Mouse (Mus musculus) midbrain, embryonic 16.5 days (tissue): ENCODE measurements around the gene Itgb4. TPM values are rescaled to one million over a fixed set of nuclear protein-coding genes. Genes with fewer than 3 reads are reported as not detected.

ENCODE experiments used
- ATAC-seq: fragments of 200-750 bp; cut with Nextera tagmentation; 2 replicates; pipeline ENCODE4 v1.8.0; 2017; ENCODE audit warnings: moderate TSS enrichment
- H3K27ac ChIP-seq: fragments of 300-500 bp; sonication (generic); 2 replicates; pipeline ENCODE4 v1.5.1; 2014; ENCODE audit warnings: mild to moderate bottlenecking, low read length, mixed read lengths
- H3K27me3 ChIP-seq: fragments of 300-500 bp; sonication (generic); 2 replicates; pipeline ENCODE4 v1.6.1; 2014; ENCODE audit warnings: low read depth, low read length, mixed read lengths; ENCODE audit not compliant: control insufficient read depth, insufficient read depth
- H3K36me3 ChIP-seq: fragments of 300-500 bp; sonication (generic); 2 replicates; pipeline ENCODE4 v1.6.1; 2014; ENCODE audit warnings: mild to moderate bottlenecking, low read length, moderate library complexity, mixed read lengths; ENCODE audit not compliant: control insufficient read depth, insufficient read depth
- H3K4me1 ChIP-seq: fragments of 300-500 bp; sonication (generic); 2 replicates; pipeline ENCODE4 v1.6.1; 2014; ENCODE audit warnings: mild to moderate bottlenecking, low read length, mixed read lengths; ENCODE audit not compliant: control insufficient read depth, insufficient read depth
- H3K4me2 ChIP-seq: fragments of 300-500 bp; sonication (generic); 2 replicates; pipeline ENCODE4 v1.6.1; 2014; ENCODE audit warnings: mild to moderate bottlenecking, low read length, mixed read lengths
- H3K4me3 ChIP-seq: fragments of 300-500 bp; sonication (generic); 2 replicates; pipeline ENCODE4 v1.5.1; 2014; ENCODE audit warnings: low read depth, mild to moderate bottlenecking, low read length, moderate library complexity, mixed read lengths
- H3K9ac ChIP-seq: fragments of 300-500 bp; sonication (generic); 2 replicates; pipeline ENCODE4 v1.6.1; 2014; ENCODE audit warnings: low read depth, low read length, mixed read lengths
- H3K9me3 ChIP-seq: fragments of 300-500 bp; sonication (generic); replicated peaks from 2 replicates; pipeline ENCODE4 v1.6.1; 2014; ENCODE audit warnings: mild to moderate bottlenecking, low read length, mixed read lengths; ENCODE audit not compliant: control insufficient read depth, poor library complexity, severe bottlenecking
- WGBS: fragments of 180-500 bp; shearing (Covaris S2); extraction: QIAGEN DNeasy Blood & Tissue Kit; methylation state at CpG from one replicate; pipeline ENCODE4 v1.1.7; 2014; 5-methylcytosine and 5-hydroxymethylcytosine counted together
- polyA plus RNA-seq: library from polyadenylated mRNA; unstranded; fragments of >200 nt; fragmentation: Nextera tagmentation; extraction: Ambion mirVana; gene quantifications from 2 replicates; pipeline ENCODE4 v1.2.1, GENCODE M21; 2015

Itgb4 gene
- polyA plus RNA-seq, 1 experiment from 2014 or later, result 0.64 TPM

- no peaks in the 10 kb centered on the region for H3K36me3 ChIP-seq
- no peak within 1 kb of the TSS for H3K27ac ChIP-seq
- no peaks in the 10 kb centered on the region for H3K27me3 ChIP-seq
- no peaks in the 10 kb centered on the region for H3K9me3 ChIP-seq
- no peak within 1 kb of the TSS for H3K4me2 ChIP-seq
- H3K4me1 ChIP-seq, result peaks cover 14% of the 10 kb centered on the region
- no peak for ATAC-seq
- H3K9ac ChIP-seq, result no peak within 1 kb of the TSS
- WGBS, result 84% methylated on average over 4 of the region's 4 CpGs
- H3K4me3 ChIP-seq, result no peak within 1 kb of the TSS
Measured at GRCm38 (mm10) chr11:116027756-116028155, 53.2 kb downstream of the Itgb4 start, which contains the start of gene H3f3b. TSS of gene H3f3b (minus strand) at chr11:116027962.

- no peaks in the 10 kb centered on the region for H3K9me3 ChIP-seq
- no peaks in the 10 kb centered on the region for H3K36me3 ChIP-seq
- ATAC-seq, result no peak
- no peak overlapping the region for H3K9ac ChIP-seq
- peaks cover 14% of the 10 kb centered on the region for H3K4me1 ChIP-seq
- 80% methylated on average over 9 of the region's 9 CpGs for WGBS
- no peaks in the 10 kb centered on the region for H3K27me3 ChIP-seq
- no peak overlapping the region for H3K27ac ChIP-seq
- no peak overlapping the region for H3K4me3 ChIP-seq
- H3K4me2 ChIP-seq, result no peak overlapping the region
Measured at GRCm38 (mm10) chr11:116028177-116028865, 53.8 kb downstream of the Itgb4 start.

GRCm38 (mm10) chr11:116029086-116029865, 54.8 kb downstream of the Itgb4 start:
- Histone ChIP-seq H3K4me3 (peak overlapping the region; percentile 64), H3K9ac (peak overlapping the region; percentile 76), H3K27me3 (no peaks in the 10 kb centered on the region), H3K27ac (peak overlapping the region; percentile 75), H3K9me3 (no peaks in the 10 kb centered on the region), H3K4me1 (peaks cover 14% of the 10 kb centered on the region), H3K4me2 (peak overlapping the region; percentile 70), H3K36me3 (no peaks in the 10 kb centered on the region)
- no peak for ATAC-seq
- 85% methylated on average over 6 of the region's 6 CpGs for WGBS

- no peaks in the 10 kb centered on the region for H3K27me3 ChIP-seq
- no peaks in the 10 kb centered on the region for H3K36me3 ChIP-seq
- peaks cover 14% of the 10 kb centered on the region for H3K4me1 ChIP-seq
- H3K9ac ChIP-seq, result peak within 1 kb of the TSS; percentile 76
- whole genome bisulfite sequencing, result under 1% methylated on average over 63 of the region's 67 CpGs
- peak within 1 kb of the TSS; percentile 70 for H3K4me2 ChIP-seq
- H3K9me3 ChIP-seq, result no peaks in the 10 kb centered on the region
- peak within 1 kb of the TSS; percentile 64 for H3K4me3 ChIP-seq
- peak; percentile 96 for ATAC-seq
- peak within 1 kb of the TSS; percentile 99 for H3K27ac ChIP-seq
Measured at GRCm38 (mm10) chr11:116030088-116030897, 55.8 kb downstream of the Itgb4 start, which contains the start of gene Unk. TSS of gene Unk (plus strand) at chr11:116030322.

- Histone ChIP-seq H3K9me3 (no peaks in the 10 kb centered on the region), H3K4me1 (peaks cover 14% of the 10 kb centered on the region), H3K4me3 (peak overlapping the region; percentile 64), H3K4me2 (peak overlapping the region; percentile 65), H3K27ac (peak overlapping the region; percentile 99), H3K27me3 (no peaks in the 10 kb centered on the region), H3K9ac (peak overlapping the region; percentile 76), H3K36me3 (no peaks in the 10 kb centered on the region)
- WGBS, result 25% methylated on average over 14 of the region's 14 CpGs
- ATAC-seq, result peak; percentile 37
Measured at GRCm38 (mm10) chr11:116030898-116031845, 56.7 kb downstream of the Itgb4 start.

GRCm38 (mm10) chr11:116034584-116034983, 60.1 kb downstream of the Itgb4 start:
- WGBS, result 88% methylated on average over 6 of the region's 6 CpGs
- no peak for ATAC-seq
- no peaks in the 10 kb centered on the region for H3K36me3 ChIP-seq

GRCm38 (mm10) chr11:116036671-116037070, 62.2 kb downstream of the Itgb4 start:
- WGBS, result 99% methylated on average over 3 of the region's 3 CpGs

More at GRCm38 (mm10) chr11:116034584-116034983, 60.1 kb downstream of the Itgb4 start:
- no peak overlapping the region for H3K27ac ChIP-seq
- no peaks in the 10 kb centered on the region for H3K27me3 ChIP-seq
- no peaks in the 10 kb centered on the region for H3K9me3 ChIP-seq
- H3K4me1 ChIP-seq, result peaks cover 11% of the 10 kb centered on the region
- no peak overlapping the region for H3K4me2 ChIP-seq
- no peak overlapping the region for H3K4me3 ChIP-seq
- H3K9ac ChIP-seq, result no peak overlapping the region

GRCm38 (mm10) chr11:116037826-116038225, 63.3 kb downstream of the Itgb4 start:
- no peak overlapping the region for H3K9ac ChIP-seq
- no peak for ATAC-seq
- WGBS, result 87% methylated on average over 9 of the region's 9 CpGs
- H3K27ac ChIP-seq, result no peak overlapping the region
- no peaks in the 10 kb centered on the region for H3K27me3 ChIP-seq
- H3K4me2 ChIP-seq, result no peak overlapping the region
- H3K4me3 ChIP-seq, result no peak overlapping the region
- no peaks in the 10 kb centered on the region for H3K4me1 ChIP-seq
- H3K36me3 ChIP-seq, result no peaks in the 10 kb centered on the region
- no peaks in the 10 kb centered on the region for H3K9me3 ChIP-seq

More at GRCm38 (mm10) chr11:116036671-116037070, 62.2 kb downstream of the Itgb4 start:
- no peaks in the 10 kb centered on the region for H3K27me3 ChIP-seq
- H3K9ac ChIP-seq, result no peak overlapping the region
- H3K4me2 ChIP-seq, result no peak overlapping the region
- H3K9me3 ChIP-seq, result no peaks in the 10 kb centered on the region
- no peak overlapping the region for H3K27ac ChIP-seq
- peaks cover 3% of the 10 kb centered on the region for H3K4me1 ChIP-seq
- H3K4me3 ChIP-seq, result no peak overlapping the region
- no peaks in the 10 kb centered on the region for H3K36me3 ChIP-seq
- ATAC-seq, result no peak
